Mouse (Mus musculus) C2C12 (cell line): ENCODE measurements around the gene Pithd1.

ENCODE experiments used
- CEBPB ChIP-seq: IDR thresholded peaks from one replicate; pipeline ENCODE4 v1.6.1; 2011; ENCODE audit warnings: low read depth, mild to moderate bottlenecking, control low read depth, moderate library complexity
- CTCF ChIP-seq: IDR thresholded peaks from one replicate; pipeline ENCODE4 v1.5.1; 2011; ENCODE audit not compliant: control insufficient read depth, insufficient read depth, insufficient read length

- TF ChIP-seq CEBPB, result no peak
- TF ChIP-seq CTCF, result no peak
Measured at GRCm38 (mm10) chr4:135928376-135928775, 58.7 kb downstream of the Pithd1 start.
